Mouse (Mus musculus): ENCODE results near the gene Orc5. TPM values are rescaled to one million over a fixed set of nuclear protein-coding genes. Genes with fewer than 3 reads are reported as not detected.

The Orc5 gene
- 31.7 and 33.8 TPM in 2 replicates for polyA plus RNA-seq (2014; fragmentation: Nextera tagmentation; extraction: Ambion mirVana)

GRCm38 (mm10) chr5:22550033-22550551, at the start of gene Orc5:
Gene Orc5, minus strand, starts transcription at chr5:22550429.
- Histone ChIP-seq H3K4me3 (ENCODE audit: control insufficient read depth in 1 of 2, insufficient read depth in 1 of 2, low read depth in 1 of 2, low read length in 2 of 2) (peak within 1 kb of the TSS; percentile 58 to 97), H3K4me1 (ENCODE audit: control insufficient read depth in 2 of 2, insufficient read depth in 2 of 2, low read length in 2 of 2) (peaks cover 0 to 12% of the 10 kb centered on the region in 2 experiments; a peak in 1 of 4 replicates), H3K4me2 (ENCODE audit: low read length) (peak within 1 kb of the TSS; percentile 78), H3K27me3 (ENCODE audit: control insufficient read depth, insufficient read depth, low read length) (no peaks in the 10 kb centered on the region), H3K36me3 (ENCODE audit: control insufficient read depth, insufficient read depth, low read length) (peaks cover 23% of the 10 kb centered on the region), H3K9ac (ENCODE audit: low read length) (peak within 1 kb of the TSS; percentile 82), H3K27ac (replicated peaks in 1 of 2; ENCODE audit: control insufficient read depth in 1 of 2, insufficient read depth in 1 of 2, low read depth in 2 of 2, low read length in 2 of 2) (peak within 1 kb of the TSS; percentile 73 to 95), H3K9me3 (ENCODE audit: control insufficient read depth, low read length) (no peaks in the 10 kb centered on the region)
- ATAC-seq (ENCODE audit: insufficient number of reproducible peaks, insufficient read depth, low FRiP score, low read depth), result peak; percentile 98
- WGBS, result under 1% methylated on average over 31 of the region's 31 CpGs

GRCm38 (mm10) chr5:22596981-22597380, 46.8 kb upstream of the Orc5 start:
- no peaks in the 10 kb centered on the region for H3K36me3 ChIP-seq (ENCODE audit: control insufficient read depth, insufficient read depth, low read length)
- H3K27ac ChIP-seq (replicated peaks in 1 of 2; ENCODE audit: control insufficient read depth in 1 of 2, insufficient read depth in 1 of 2, low read depth in 2 of 2, low read length in 2 of 2), result no peak overlapping the region
- WGBS, result 89% methylated on average over 4 of the region's 4 CpGs
- no peak overlapping the region for H3K4me3 ChIP-seq (ENCODE audit: control insufficient read depth in 1 of 2, insufficient read depth in 1 of 2, low read depth in 1 of 2, low read length in 2 of 2)
- H3K9me3 ChIP-seq (ENCODE audit: control insufficient read depth, low read length), result no peaks in the 10 kb centered on the region
- H3K4me1 ChIP-seq (ENCODE audit: control insufficient read depth in 2 of 2, insufficient read depth in 2 of 2, low read length in 2 of 2), result no peaks in the 10 kb centered on the region
- H3K9ac ChIP-seq (ENCODE audit: low read length), result no peak overlapping the region
- ATAC-seq (ENCODE audit: insufficient number of reproducible peaks, insufficient read depth, low FRiP score, low read depth), result no peak
- no peaks in the 10 kb centered on the region for H3K27me3 ChIP-seq (ENCODE audit: control insufficient read depth, insufficient read depth, low read length)
- H3K4me2 ChIP-seq (ENCODE audit: low read length), result no peak overlapping the region

DNA sequence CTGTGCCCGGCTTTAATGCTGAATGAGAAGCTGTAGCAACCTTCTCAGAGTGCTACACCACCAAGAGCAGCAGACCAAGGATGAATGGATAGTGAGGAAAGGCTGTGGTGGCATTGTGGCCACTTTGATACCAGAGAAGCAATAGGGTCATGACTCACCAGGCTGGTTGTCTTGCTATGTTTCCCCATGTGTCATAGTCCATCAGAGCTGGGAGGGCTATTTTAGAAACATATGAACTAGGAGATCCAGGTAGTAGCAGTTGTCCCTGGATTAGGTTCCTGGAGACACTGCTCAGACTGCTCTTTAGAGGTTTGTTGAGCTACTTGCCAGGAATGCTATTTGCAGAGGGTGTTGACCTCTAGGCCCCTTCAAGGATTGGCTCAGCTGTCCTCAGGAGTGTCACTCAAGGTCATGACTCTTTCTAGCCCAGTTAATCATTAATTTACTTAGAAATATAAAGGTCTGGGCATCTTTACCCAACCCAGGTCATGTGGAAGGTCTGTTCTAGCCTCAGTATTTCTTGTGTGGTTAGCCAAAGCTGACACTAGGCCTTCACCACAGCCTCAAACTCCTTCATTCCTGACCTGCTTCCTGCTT, 39.2 kb upstream of the Orc5 start:
- Histone ChIP-seq H3K27me3 (ENCODE audit: control insufficient read depth, insufficient read depth, low read length) (no peaks in the 10 kb centered on the region), H3K4me1 (ENCODE audit: control insufficient read depth in 2 of 2, insufficient read depth in 2 of 2, low read length in 2 of 2) (peaks cover 0 to 17% of the 10 kb centered on the region in 2 experiments; a peak in 2 of 4 replicates), H3K4me2 (ENCODE audit: low read length) (no peak overlapping the region), H3K36me3 (ENCODE audit: control insufficient read depth, insufficient read depth, low read length) (no peaks in the 10 kb centered on the region), H3K27ac (replicated peaks in 1 of 2; ENCODE audit: control insufficient read depth in 1 of 2, insufficient read depth in 1 of 2, low read depth in 2 of 2, low read length in 2 of 2) (no peak overlapping the region), H3K9me3 (ENCODE audit: control insufficient read depth, low read length) (no peaks in the 10 kb centered on the region), H3K9ac (ENCODE audit: low read length) (no peak overlapping the region), H3K4me3 (ENCODE audit: control insufficient read depth in 1 of 2, insufficient read depth in 1 of 2, low read depth in 1 of 2, low read length in 2 of 2) (no peak overlapping the region)
- no peak for ATAC-seq (ENCODE audit: insufficient number of reproducible peaks, insufficient read depth, low FRiP score, low read depth)
- whole genome bisulfite sequencing, result 65% methylated on average over 1 of the region's 1 CpGs

DNA sequence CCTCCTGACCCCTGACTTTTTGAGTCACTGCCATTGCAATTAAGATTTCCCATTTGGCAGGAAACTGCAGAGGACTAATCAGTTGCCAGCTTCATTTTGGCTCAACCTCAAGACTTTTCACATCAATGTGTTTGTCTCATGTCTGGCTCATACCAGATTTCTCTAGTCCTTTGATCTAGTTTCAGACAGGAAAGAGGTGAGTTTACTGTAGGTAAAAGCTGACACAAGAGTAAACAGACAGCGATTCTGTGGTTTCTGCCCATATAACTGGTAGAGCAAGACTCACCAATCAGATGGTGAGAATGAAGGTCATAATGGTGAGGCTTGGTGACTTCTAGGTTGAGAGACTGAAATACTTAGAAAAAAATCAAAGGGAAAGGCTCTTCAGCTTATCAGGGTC, 37.3 kb upstream of the Orc5 start:
- Histone ChIP-seq H3K36me3 (ENCODE audit: control insufficient read depth, insufficient read depth, low read length) (no peaks in the 10 kb centered on the region), H3K27ac (replicated peaks in 1 of 2; ENCODE audit: control insufficient read depth in 1 of 2, insufficient read depth in 1 of 2, low read depth in 2 of 2, low read length in 2 of 2) (no peak overlapping the region), H3K9ac (ENCODE audit: low read length) (no peak overlapping the region), H3K4me2 (ENCODE audit: low read length) (no peak overlapping the region), H3K4me3 (ENCODE audit: control insufficient read depth in 1 of 2, insufficient read depth in 1 of 2, low read depth in 1 of 2, low read length in 2 of 2) (no peak overlapping the region), H3K4me1 (ENCODE audit: control insufficient read depth in 2 of 2, insufficient read depth in 2 of 2, low read length in 2 of 2) (peaks cover 0 to 17% of the 10 kb centered on the region in 2 experiments; a peak in 2 of 4 replicates), H3K9me3 (ENCODE audit: control insufficient read depth, low read length) (no peaks in the 10 kb centered on the region), H3K27me3 (ENCODE audit: control insufficient read depth, insufficient read depth, low read length) (no peaks in the 10 kb centered on the region)
- 70% methylated on average over 1 of the region's 1 CpGs for WGBS
- ATAC-seq (ENCODE audit: insufficient number of reproducible peaks, insufficient read depth, low FRiP score, low read depth), result no peak

DNA sequence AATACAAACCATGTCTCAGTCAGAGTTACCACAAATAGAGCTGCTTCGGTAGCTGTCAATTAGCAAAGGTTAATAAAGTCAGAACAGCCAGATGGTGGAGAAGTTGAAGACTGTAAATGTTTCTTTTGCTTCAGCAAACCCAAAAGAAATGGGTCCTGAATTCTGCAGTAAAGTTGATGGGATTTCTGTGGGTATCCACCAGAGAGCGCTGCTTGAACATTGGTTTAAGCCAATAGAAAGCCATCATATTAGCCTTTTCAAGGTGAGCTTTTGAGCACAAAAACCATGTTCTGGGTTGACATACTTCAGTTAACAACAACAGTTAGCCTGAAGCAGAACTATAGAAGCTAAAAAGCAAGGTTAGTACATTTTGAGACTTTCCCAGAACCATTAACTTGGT, 34.3 kb upstream of the Orc5 start:
- H3K4me3 ChIP-seq (ENCODE audit: control insufficient read depth in 1 of 2, insufficient read depth in 1 of 2, low read depth in 1 of 2, low read length in 2 of 2), result no peak overlapping the region
- no peaks in the 10 kb centered on the region for H3K27me3 ChIP-seq (ENCODE audit: control insufficient read depth, insufficient read depth, low read length)
- no peak for ATAC-seq (ENCODE audit: insufficient number of reproducible peaks, insufficient read depth, low FRiP score, low read depth)
- peaks cover 0 to 17% of the 10 kb centered on the region in 2 experiments; a peak in 2 of 4 replicates for H3K4me1 ChIP-seq (ENCODE audit: control insufficient read depth in 2 of 2, insufficient read depth in 2 of 2, low read length in 2 of 2)
- H3K27ac ChIP-seq (replicated peaks in 1 of 2; ENCODE audit: control insufficient read depth in 1 of 2, insufficient read depth in 1 of 2, low read depth in 2 of 2, low read length in 2 of 2), result no peak overlapping the region
- no peak overlapping the region for H3K9ac ChIP-seq (ENCODE audit: low read length)
- H3K9me3 ChIP-seq (ENCODE audit: control insufficient read depth, low read length), result no peaks in the 10 kb centered on the region
- H3K4me2 ChIP-seq (ENCODE audit: low read length), result no peak overlapping the region
- no peaks in the 10 kb centered on the region for H3K36me3 ChIP-seq (ENCODE audit: control insufficient read depth, insufficient read depth, low read length)
- WGBS, result 55% methylated on average over 2 of the region's 2 CpGs

- WGBS, result 73% methylated on average over 3 of the region's 3 CpGs
- Histone ChIP-seq H3K4me2 (ENCODE audit: low read length) (no peak overlapping the region), H3K27ac (replicated peaks in 1 of 2; ENCODE audit: control insufficient read depth in 1 of 2, insufficient read depth in 1 of 2, low read depth in 2 of 2, low read length in 2 of 2) (no peak overlapping the region)
These were observed 27.8 kb upstream of the Orc5 start for GRCm38 (mm10) chr5:22578011-22578410.

GRCm38 (mm10) chr5:22574751-22575150, 24.5 kb upstream of the Orc5 start:
- no peaks in the 10 kb centered on the region for H3K9me3 ChIP-seq (ENCODE audit: control insufficient read depth, low read length)
- 43% methylated on average over 3 of the region's 3 CpGs for WGBS
- ATAC-seq (ENCODE audit: insufficient number of reproducible peaks, insufficient read depth, low FRiP score, low read depth), result no peak

More at GRCm38 (mm10) chr5:22578011-22578410, 27.8 kb upstream of the Orc5 start:
- Histone ChIP-seq H3K4me1 (ENCODE audit: control insufficient read depth in 2 of 2, insufficient read depth in 2 of 2, low read length in 2 of 2) (no peaks in the 10 kb centered on the region), H3K9me3 (ENCODE audit: control insufficient read depth, low read length) (no peaks in the 10 kb centered on the region), H3K9ac (ENCODE audit: low read length) (no peak overlapping the region), H3K36me3 (ENCODE audit: control insufficient read depth, insufficient read depth, low read length) (no peaks in the 10 kb centered on the region), H3K27me3 (ENCODE audit: control insufficient read depth, insufficient read depth, low read length) (no peaks in the 10 kb centered on the region), H3K4me3 (ENCODE audit: control insufficient read depth in 1 of 2, insufficient read depth in 1 of 2, low read depth in 1 of 2, low read length in 2 of 2) (no peak overlapping the region)
- no peak for ATAC-seq (ENCODE audit: insufficient number of reproducible peaks, insufficient read depth, low FRiP score, low read depth)

GRCm38 (mm10) chr5:22574161-22574560, 23.9 kb upstream of the Orc5 start:
- Histone ChIP-seq H3K36me3 (ENCODE audit: control insufficient read depth, insufficient read depth, low read length) (no peaks in the 10 kb centered on the region), H3K4me3 (ENCODE audit: control insufficient read depth in 1 of 2, insufficient read depth in 1 of 2, low read depth in 1 of 2, low read length in 2 of 2) (no peak overlapping the region), H3K4me2 (ENCODE audit: low read length) (no peak overlapping the region), H3K9me3 (ENCODE audit: control insufficient read depth, low read length) (no peaks in the 10 kb centered on the region), H3K4me1 (ENCODE audit: control insufficient read depth in 2 of 2, insufficient read depth in 2 of 2, low read length in 2 of 2) (no peaks in the 10 kb centered on the region), H3K27me3 (ENCODE audit: control insufficient read depth, insufficient read depth, low read length) (no peaks in the 10 kb centered on the region), H3K27ac (replicated peaks in 1 of 2; ENCODE audit: control insufficient read depth in 1 of 2, insufficient read depth in 1 of 2, low read depth in 2 of 2, low read length in 2 of 2) (no peak overlapping the region), H3K9ac (ENCODE audit: low read length) (no peak overlapping the region)
- WGBS, result 57% methylated on average over 1 of the region's 1 CpGs
- no peak for ATAC-seq (ENCODE audit: insufficient number of reproducible peaks, insufficient read depth, low FRiP score, low read depth)

More at GRCm38 (mm10) chr5:22574751-22575150, 24.5 kb upstream of the Orc5 start:
- Histone ChIP-seq H3K36me3 (ENCODE audit: control insufficient read depth, insufficient read depth, low read length) (no peaks in the 10 kb centered on the region), H3K4me2 (ENCODE audit: low read length) (no peak overlapping the region), H3K27me3 (ENCODE audit: control insufficient read depth, insufficient read depth, low read length) (no peaks in the 10 kb centered on the region), H3K9ac (ENCODE audit: low read length) (no peak overlapping the region), H3K27ac (replicated peaks in 1 of 2; ENCODE audit: control insufficient read depth in 1 of 2, insufficient read depth in 1 of 2, low read depth in 2 of 2, low read length in 2 of 2) (no peak overlapping the region), H3K4me1 (ENCODE audit: control insufficient read depth in 2 of 2, insufficient read depth in 2 of 2, low read length in 2 of 2) (no peaks in the 10 kb centered on the region), H3K4me3 (ENCODE audit: control insufficient read depth in 1 of 2, insufficient read depth in 1 of 2, low read depth in 1 of 2, low read length in 2 of 2) (no peak overlapping the region)
